Mouse (Mus musculus): ENCODE measurements around the gene Otud7b. TPM values are rescaled to one million over a fixed set of nuclear protein-coding genes. Genes with fewer than 3 reads are reported as not detected.
A peak's percentile ranks its signal among the peaks of the same experiment; 100 is the strongest.
"Not testable (repeated sequence)": the region's sequence is repeated elsewhere in the genome, so short reads cannot be mapped to it uniquely, and the experiment has no call there.

Gene Otud7b
- polyA plus RNA-seq, 1 experiment: 4.7 TPM

GRCm38 (mm10) chr3:96182382-96182776 lies 78.1 kb downstream of the Otud7b start:
- H3K4me1 ChIP-seq (ENCODE audit: control insufficient read depth, insufficient read depth, low read length): peaks cover 20% of the 10 kb centered on the region

GRCm38 (mm10) chr3:96192977-96193376 lies 88.7 kb downstream of the Otud7b start:
- TF ChIP-seq POLR2A (IDR thresholded peaks at IDR 0.05; ENCODE audit: borderline replicate concordance, low read depth, low read length): no peak
- TF ChIP-seq CTCF (IDR thresholded peaks at IDR 0.05; ENCODE audit: low read depth, low read length): no peak
- H3K4me3 ChIP-seq (ENCODE audit: insufficient read depth, low read length): no peak overlapping the region

More at GRCm38 (mm10) chr3:96182382-96182776, 78.1 kb downstream of the Otud7b start:
- TF ChIP-seq POLR2A (IDR thresholded peaks at IDR 0.05; ENCODE audit: borderline replicate concordance, low read depth, low read length) (no peak), CTCF (IDR thresholded peaks at IDR 0.05; ENCODE audit: low read depth, low read length) (no peak)
- peak overlapping the region; percentile 2; the same call in 1 of the 2 replicates for H3K27ac ChIP-seq (ENCODE audit: insufficient read depth, low read depth, low read length)
- no peak overlapping the region for H3K4me3 ChIP-seq (ENCODE audit: insufficient read depth, low read length)

GRCm38 (mm10) chr3:96194966-96195365 lies 90.6 kb downstream of the Otud7b start:
- TF ChIP-seq POLR2A (IDR thresholded peaks at IDR 0.05; ENCODE audit: borderline replicate concordance, low read depth, low read length) (no peak), CTCF (IDR thresholded peaks at IDR 0.05; ENCODE audit: low read depth, low read length) (no peak)
- Histone ChIP-seq H3K27ac (ENCODE audit: insufficient read depth, low read depth, low read length) (no peak overlapping the region), H3K4me3 (ENCODE audit: insufficient read depth, low read length) (no peak overlapping the region), H3K4me1 (ENCODE audit: control insufficient read depth, insufficient read depth, low read length) (peaks cover 11% of the 10 kb centered on the region)

More at GRCm38 (mm10) chr3:96192977-96193376, 88.7 kb downstream of the Otud7b start:
- no peak overlapping the region for H3K27ac ChIP-seq (ENCODE audit: insufficient read depth, low read depth, low read length)
- peaks cover 5% of the 10 kb centered on the region for H3K4me1 ChIP-seq (ENCODE audit: control insufficient read depth, insufficient read depth, low read length)

GRCm38 (mm10) chr3:96195616-96196313 lies 91.4 kb downstream of the Otud7b start:
- TF ChIP-seq POLR2A (IDR thresholded peaks at IDR 0.05; ENCODE audit: borderline replicate concordance, low read depth, low read length): no peak
- no peak; the same call in 1 of the 2 replicates for TF ChIP-seq CTCF (IDR thresholded peaks at IDR 0.05; ENCODE audit: low read depth, low read length)
- Histone ChIP-seq H3K4me1 (ENCODE audit: control insufficient read depth, insufficient read depth, low read length) (peaks cover 11% of the 10 kb centered on the region), H3K4me3 (ENCODE audit: insufficient read depth, low read length) (no peak overlapping the region), H3K27ac (ENCODE audit: insufficient read depth, low read depth, low read length) (no peak overlapping the region)

- H3K27ac ChIP-seq (ENCODE audit: insufficient read depth, low read depth, low read length): peak overlapping the region; percentile 62; the same call in 1 of the 2 replicates
- peak overlapping the region; percentile 77 for H3K4me3 ChIP-seq (ENCODE audit: insufficient read depth, low read length)
- H3K4me1 ChIP-seq (ENCODE audit: control insufficient read depth, insufficient read depth, low read length): peaks cover 11% of the 10 kb centered on the region
- TF ChIP-seq POLR2A (IDR thresholded peaks at IDR 0.05; ENCODE audit: borderline replicate concordance, low read depth, low read length): no peak
- TF ChIP-seq CTCF (IDR thresholded peaks at IDR 0.05; ENCODE audit: low read depth, low read length): no peak
These were observed 92.3 kb downstream of the Otud7b start for GRCm38 (mm10) chr3:96196437-96197128.

- TF ChIP-seq POLR2A (IDR thresholded peaks at IDR 0.05; ENCODE audit: borderline replicate concordance, low read depth, low read length): 0 out of 2 replicates have a peak, but pooled peaks have one; percentile 30
- no peak for TF ChIP-seq CTCF (IDR thresholded peaks at IDR 0.05; ENCODE audit: low read depth, low read length)
- Histone ChIP-seq H3K4me3 (ENCODE audit: insufficient read depth, low read length) (peak overlapping the region; percentile 77), H3K4me1 (ENCODE audit: control insufficient read depth, insufficient read depth, low read length) (peaks cover 11% of the 10 kb centered on the region), H3K27ac (ENCODE audit: insufficient read depth, low read depth, low read length) (peak overlapping the region; percentile 62)
These were observed 92.9 kb downstream of the Otud7b start for GRCm38 (mm10) chr3:96197129-96197749.

GRCm38 (mm10) chr3:96198181-96198580 lies 93.9 kb downstream of the Otud7b start:
- H3K27ac ChIP-seq (ENCODE audit: insufficient read depth, low read depth, low read length): no peak overlapping the region

GRCm38 (mm10) chr3:96198601-96199251 lies 94.4 kb downstream of the Otud7b start:
- not testable (repeated sequence) for H3K4me3 ChIP-seq (ENCODE audit: insufficient read depth, low read length); H3K27ac ChIP-seq (ENCODE audit: insufficient read depth, low read depth, low read length)
- H3K4me1 ChIP-seq (ENCODE audit: control insufficient read depth, insufficient read depth, low read length): peaks cover 11% of the 10 kb centered on the region

More at GRCm38 (mm10) chr3:96198181-96198580, 93.9 kb downstream of the Otud7b start:
- H3K4me1 ChIP-seq (ENCODE audit: control insufficient read depth, insufficient read depth, low read length): peaks cover 11% of the 10 kb centered on the region
- H3K4me3 ChIP-seq (ENCODE audit: insufficient read depth, low read length): 0 out of 2 replicates have a peak overlapping the region, but pooled peaks have one; percentile 9
- TF ChIP-seq POLR2A (IDR thresholded peaks at IDR 0.05; ENCODE audit: borderline replicate concordance, low read depth, low read length) (no peak), CTCF (IDR thresholded peaks at IDR 0.05; ENCODE audit: low read depth, low read length) (no peak)

GRCm38 (mm10) chr3:96199731-96200130 lies 95.4 kb downstream of the Otud7b start:
- TF ChIP-seq CTCF (IDR thresholded peaks at IDR 0.05; ENCODE audit: low read depth, low read length): no peak
- TF ChIP-seq POLR2A (IDR thresholded peaks at IDR 0.05; ENCODE audit: borderline replicate concordance, low read depth, low read length): no peak
- no peak overlapping the region for H3K27ac ChIP-seq (ENCODE audit: insufficient read depth, low read depth, low read length)
- peaks cover 11% of the 10 kb centered on the region for H3K4me1 ChIP-seq (ENCODE audit: control insufficient read depth, insufficient read depth, low read length)
- H3K4me3 ChIP-seq (ENCODE audit: insufficient read depth, low read length): no peak overlapping the region
